Mouse (Mus musculus) myocyte (in vitro differentiated cells): ENCODE data around the gene Gm11127. TPM values are rescaled to one million over a fixed set of nuclear protein-coding genes. Genes with fewer than 3 reads are reported as not detected.
"Not testable (repeated sequence)": the region's sequence is repeated elsewhere in the genome, so short reads cannot be mapped to it uniquely, and the experiment has no call there.

Source experiments
- H3K27me3 ChIP-seq: one replicate; pipeline ENCODE4 v1.6.1; 2011; ENCODE audit not compliant: control insufficient read depth, insufficient read depth, insufficient read length
- H3K36me3 ChIP-seq: one replicate; pipeline ENCODE4 v1.6.1; 2011; ENCODE audit not compliant: control insufficient read depth, insufficient read depth
- H3K4me2 ChIP-seq: one replicate; pipeline ENCODE4 v1.6.1; 2011; ENCODE audit warnings: low read depth, control low read depth
- H3K4me3 ChIP-seq: one replicate; pipeline ENCODE4 v1.5.1; 2011; ENCODE audit warnings: mild to moderate bottlenecking, control low read depth, moderate library complexity
- H3K79me2 ChIP-seq: one replicate; pipeline ENCODE4 v1.6.1; 2011; ENCODE audit not compliant: control insufficient read depth, insufficient read depth
- H3ac ChIP-seq: one replicate; pipeline ENCODE4 v1.6.1; 2011; ENCODE audit not compliant: control insufficient read depth, insufficient read length
- CEBPB ChIP-seq: IDR thresholded peaks from 2 replicates; pipeline ENCODE4 v1.6.1; 2011; ENCODE audit warnings: mild to moderate bottlenecking, moderate library complexity; ENCODE audit not compliant: poor library complexity, insufficient read depth, severe bottlenecking
- E2F4 ChIP-seq: IDR thresholded peaks from one replicate; pipeline ENCODE4 v1.6.1; 2011; ENCODE audit warnings: mild to moderate bottlenecking, control low read depth, moderate library complexity; ENCODE audit not compliant: insufficient read depth
- MAX ChIP-seq: IDR thresholded peaks from one replicate; pipeline ENCODE4 v1.6.1; 2011; ENCODE audit warnings: low read depth, mild to moderate bottlenecking, control low read depth
- MYOG ChIP-seq, 3 experiments: IDR thresholded peaks; one replicate each; pipeline ENCODE4 v1.6.1; 2011; ENCODE audit warnings: control low read depth in 2 of 3, low read depth in 2 of 3, mild to moderate bottlenecking in 2 of 3; ENCODE audit not compliant: insufficient read length in 2 of 3, control insufficient read depth in 1 of 3, insufficient read depth in 1 of 3
- POLR2A ChIP-seq: IDR thresholded peaks from one replicate; pipeline ENCODE4 v1.6.1; 2011; ENCODE audit warnings: low read depth, mild to moderate bottlenecking, control low read depth, moderate library complexity; ENCODE audit not compliant: insufficient read length
- POLR2AphosphoS2 ChIP-seq: IDR thresholded peaks from one replicate; pipeline ENCODE4 v1.6.1; 2011; ENCODE audit warnings: low read depth, control low read depth; ENCODE audit not compliant: insufficient read length
- REST ChIP-seq: IDR thresholded peaks from one replicate; pipeline ENCODE4 v1.6.1; 2011; ENCODE audit warnings: mild to moderate bottlenecking, control low read depth, moderate library complexity; ENCODE audit not compliant: insufficient read depth, insufficient read length
- SRF ChIP-seq: IDR thresholded peaks from one replicate; pipeline ENCODE4 v1.6.1; 2011; ENCODE audit warnings: low read depth; ENCODE audit not compliant: control insufficient read depth, insufficient read length
- USF1 ChIP-seq: IDR thresholded peaks from one replicate; pipeline ENCODE4 v1.6.1; 2011; ENCODE audit warnings: low read depth, mild to moderate bottlenecking, control low read depth, moderate library complexity
- polyA plus RNA-seq: library from polyadenylated mRNA; unstranded; fragments of >200 nt; fragmentation: generic; extraction: Trizol; gene quantifications from one replicate; pipeline ENCODE4 v1.2.1, GENCODE M21; 2012; ENCODE audit warnings: missing spikeins

Gm11127 gene
- polyA plus RNA-seq, 1 experiment, result 0.23 TPM

DNA sequence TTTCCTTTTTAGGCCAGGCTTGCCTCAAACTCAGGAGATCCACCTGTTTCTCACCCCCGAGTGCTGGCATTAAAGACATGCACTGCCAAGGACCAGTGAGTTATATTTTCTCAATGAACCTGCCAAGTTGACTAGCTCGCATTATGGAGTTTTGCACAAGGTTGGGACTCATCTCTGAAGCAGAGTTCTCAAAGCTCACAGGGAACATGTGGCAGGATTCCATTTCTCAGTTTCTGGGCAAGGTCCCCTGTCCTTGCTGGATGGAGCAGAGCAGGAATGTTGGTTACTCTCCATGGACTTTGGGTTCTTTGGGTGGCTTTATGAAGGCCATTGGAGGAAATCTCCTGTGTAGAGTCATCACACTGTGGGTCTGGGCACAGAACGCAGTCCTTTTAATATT, 14.9 kb downstream of the Gm11127 start:
- no peak overlapping the region for H3ac ChIP-seq
- H3K79me2 ChIP-seq, result no peaks in the 10 kb centered on the region
- H3K4me3 ChIP-seq, result peak overlapping the region; percentile 24
- no peaks in the 10 kb centered on the region for H3K27me3 ChIP-seq
- no peaks in the 10 kb centered on the region for H3K36me3 ChIP-seq
- peak overlapping the region; percentile 79 for H3K4me2 ChIP-seq
- TF ChIP-seq MYOG (IDR thresholded peaks at IDR 0.05; ENCODE audit: control insufficient read depth in 1 of 3, insufficient read depth in 1 of 3, insufficient read length in 2 of 3, low read depth in 2 of 3) (no peak), CEBPB (no peak), SRF (no peak), MAX (no peak), E2F4 (no peak), REST (no peak), USF1 (no peak), POLR2AphosphoS2 (no peak)

DNA sequence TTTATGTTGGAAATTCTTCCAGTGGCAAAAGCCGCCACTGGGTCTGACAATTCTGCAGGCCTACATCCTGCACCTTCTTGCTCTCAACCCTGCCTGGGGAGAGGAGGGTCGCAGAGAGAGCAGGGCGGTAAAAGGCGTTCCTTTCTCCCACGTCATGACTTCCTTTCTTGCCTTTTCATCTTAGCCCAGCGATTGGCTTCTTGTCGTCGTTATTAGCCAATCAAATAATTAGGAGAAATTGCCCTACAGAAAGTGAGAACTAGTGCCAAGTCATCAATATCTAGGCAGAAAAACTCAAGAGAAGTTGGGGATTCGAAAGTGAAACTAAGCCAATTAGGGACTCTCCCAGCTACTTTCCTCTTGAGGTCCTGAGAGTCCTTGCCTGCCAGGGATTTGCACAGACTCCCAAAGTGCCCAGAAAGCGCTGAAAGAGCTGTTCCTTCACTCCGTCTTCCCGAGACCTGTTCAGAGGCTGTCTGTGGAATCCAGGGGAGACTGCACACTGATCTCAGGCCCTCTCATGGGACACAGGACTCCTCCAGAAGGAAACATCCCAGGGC, 15.5 kb downstream of the Gm11127 start, which contains the start of the genes H2-T22 and Gm6034:
Gene H2-T22, minus strand, starts transcription at position 138 of the 560 bp plus-strand sequence.
Gene Gm6034, plus strand, starts transcription at position 352 of the 560 bp plus-strand sequence.
- Histone ChIP-seq H3K4me2 (peak within 1 kb of the TSS; percentile 79), H3K4me3 (peak within 1 kb of the TSS; percentile 24)
- H3K27me3 ChIP-seq, H3K36me3 ChIP-seq, H3ac ChIP-seq, H3K79me2 ChIP-seq: not testable (repeated sequence)
- peak; percentile 39 for TF ChIP-seq POLR2A

DNA sequence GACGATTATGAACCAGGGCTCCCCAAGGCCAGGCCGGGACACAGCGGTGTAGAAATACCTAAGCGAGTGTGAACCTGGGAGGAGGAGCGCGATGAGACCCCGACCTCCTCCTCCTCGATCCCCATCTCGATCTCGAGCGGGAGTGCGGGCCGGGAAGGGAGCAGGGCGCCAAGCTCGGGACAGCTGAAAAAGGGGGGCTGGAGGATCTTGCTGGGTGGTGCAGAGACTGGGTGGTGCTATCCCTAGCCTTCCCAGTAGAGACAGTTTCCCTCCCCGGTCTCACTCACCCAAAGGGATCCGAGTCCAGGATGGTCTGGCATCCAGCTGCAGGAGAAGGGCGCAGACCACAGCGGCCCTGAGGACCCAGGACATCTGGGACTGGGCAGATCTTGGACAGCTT, 16.1 kb downstream of the Gm11127 start:
- not testable (repeated sequence) for H3K27me3 ChIP-seq, H3K79me2 ChIP-seq, H3ac ChIP-seq, H3K36me3 ChIP-seq
- Histone ChIP-seq H3K4me3 (peak overlapping the region; percentile 24), H3K4me2 (peak overlapping the region; percentile 79)

DNA sequence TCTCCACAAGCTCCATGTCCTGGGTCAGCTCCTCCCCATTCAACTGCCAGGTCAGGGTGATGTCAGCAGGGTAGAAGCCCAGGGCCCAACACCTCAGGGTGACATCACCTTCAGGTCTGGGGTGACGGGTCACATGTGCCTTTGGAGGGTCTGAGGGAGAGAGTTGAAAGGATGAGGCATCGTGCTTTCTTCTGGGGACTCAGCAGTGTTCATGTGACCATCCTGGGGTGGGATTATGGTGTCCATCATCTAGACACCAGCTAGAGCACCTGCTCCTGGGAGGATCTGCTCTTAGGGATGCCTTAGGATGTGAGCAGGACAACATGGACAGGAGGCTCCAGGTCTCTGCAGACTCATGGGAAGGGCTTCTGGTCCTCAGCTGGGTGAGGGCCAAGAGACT, 17.6 kb downstream of the Gm11127 start:
- H3K79me2 ChIP-seq, H3K36me3 ChIP-seq, H3K4me2 ChIP-seq, H3K27me3 ChIP-seq, H3ac ChIP-seq, H3K4me3 ChIP-seq: not testable (repeated sequence)

DNA sequence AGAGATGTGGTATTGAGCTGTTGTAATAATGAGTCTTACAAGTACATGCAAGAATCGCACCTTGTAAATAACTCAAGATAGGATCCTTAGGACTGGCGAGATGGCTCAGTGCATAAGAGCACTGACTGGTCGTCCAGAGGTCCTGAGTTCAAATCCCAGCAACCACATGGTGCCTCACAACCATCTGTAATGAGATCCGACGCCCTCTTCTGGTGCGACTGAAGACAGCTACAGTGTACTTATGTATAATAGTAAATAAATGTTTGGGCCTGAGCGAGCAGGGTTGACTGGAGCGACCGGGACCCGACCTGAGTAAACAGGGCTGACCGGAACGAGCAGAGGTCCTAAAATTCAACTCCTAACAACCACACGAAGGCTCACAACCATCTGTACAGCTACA, 22.0 kb downstream of the Gm11127 start:
- H3K4me2 ChIP-seq, H3K27me3 ChIP-seq, H3K79me2 ChIP-seq, H3K4me3 ChIP-seq, H3ac ChIP-seq, H3K36me3 ChIP-seq: not testable (repeated sequence)

DNA sequence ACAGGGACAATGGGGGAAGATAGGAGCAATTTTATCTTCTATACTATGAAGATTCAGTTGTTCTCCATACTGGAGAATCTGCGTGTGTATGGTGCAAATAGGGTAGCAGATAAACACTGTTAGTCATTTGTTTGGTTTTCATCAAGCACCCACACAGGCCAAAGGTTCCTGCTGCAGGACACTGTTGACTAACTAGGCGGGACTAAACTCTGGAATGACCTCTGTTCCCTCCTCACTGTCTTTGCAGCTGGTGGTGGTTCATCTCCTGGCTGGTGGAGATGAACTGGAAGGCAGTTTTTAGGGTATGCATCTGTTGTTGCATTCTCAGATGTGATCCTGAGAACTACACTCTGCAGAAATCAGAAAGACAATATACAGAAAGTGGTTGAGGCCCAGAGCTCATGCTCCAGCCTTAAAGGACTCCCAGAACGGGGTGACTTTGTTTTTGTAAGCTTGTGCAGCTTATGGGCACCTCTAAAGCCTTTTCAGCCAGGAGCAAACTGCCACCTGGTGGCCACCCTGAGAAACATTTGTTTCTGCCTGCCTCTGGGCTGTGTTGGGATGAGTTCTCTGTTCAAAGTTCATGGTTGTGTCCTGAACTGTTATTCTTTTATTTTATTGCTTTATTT, 23.0 kb downstream of the Gm11127 start:
- not testable (repeated sequence) for H3K27me3 ChIP-seq, H3K79me2 ChIP-seq, H3K4me3 ChIP-seq, H3ac ChIP-seq, H3K36me3 ChIP-seq, H3K4me2 ChIP-seq

DNA sequence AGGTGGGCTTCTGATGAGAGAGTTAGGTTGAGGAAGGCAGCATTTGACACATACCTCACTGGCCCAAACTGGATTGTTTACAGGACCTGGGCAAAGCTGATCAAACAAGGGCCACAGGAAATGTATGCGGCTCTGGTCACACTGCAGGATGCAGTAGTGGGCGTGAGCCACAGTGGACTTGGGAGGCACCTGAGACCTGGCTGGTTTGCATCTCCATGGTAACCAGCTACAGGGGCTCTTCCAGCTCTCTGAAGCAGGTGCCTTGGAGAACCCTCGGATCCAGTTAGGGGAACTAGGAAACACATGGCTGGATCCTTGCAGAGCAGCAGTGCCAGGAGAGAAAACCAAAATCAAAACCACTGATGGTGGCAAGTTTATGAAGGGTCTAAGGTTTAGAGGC, 23.6 kb downstream of the Gm11127 start:
- H3K27me3 ChIP-seq, H3ac ChIP-seq, H3K79me2 ChIP-seq, H3K36me3 ChIP-seq, H3K4me3 ChIP-seq, H3K4me2 ChIP-seq: not testable (repeated sequence)
